Mouse (Mus musculus) heart, adult 18-20 months (tissue): ENCODE data around the gene Cdkal1. TPM values are rescaled to one million over a fixed set of nuclear protein-coding genes. Genes with fewer than 3 reads are reported as not detected.
A peak's percentile ranks its signal among the peaks of the same experiment; 100 is the strongest.

Experiments
- DNase-seq, 2 experiments: peaks; one replicate each; pipeline ENCODE4 v3.0.0; 2021 to 2022; ENCODE audit warnings: mixed read lengths in 1 of 2
- total RNA-seq, 2 experiments: library from RNA; stranded (reverse); gene quantifications; 2 replicates each; pipeline ENCODE4 v1.2.3; 2021

Cdkal1 gene
- total RNA-seq, 2 experiments from 2014 or later, result 25.8 to 32.5 TPM

GRCm38 (mm10) chr13:29179260-29179659 lies 676.2 kb downstream of the Cdkal1 start:
- DNase-seq, result no peak

- DNase-seq, result peak; percentile 60 to 68
Measured at GRCm38 (mm10) chr13:29177889-29178486, 677.5 kb downstream of the Cdkal1 start.

- no peak for DNase-seq
Measured at GRCm38 (mm10) chr13:29169356-29169755, 686.1 kb downstream of the Cdkal1 start.

- DNase-seq, result no peak
Measured at GRCm38 (mm10) chr13:29164845-29165524, 690.5 kb downstream of the Cdkal1 start.

- no peak for DNase-seq
Measured at GRCm38 (mm10) chr13:29162867-29163514, 692.5 kb downstream of the Cdkal1 start.

GRCm38 (mm10) chr13:29162444-29162843 lies 693.0 kb downstream of the Cdkal1 start:
- DNase-seq, result peak in 1 of 2 experiments; percentile 12

GRCm38 (mm10) chr13:29161436-29161835 lies 694.0 kb downstream of the Cdkal1 start:
- DNase-seq, result no peak

- DNase-seq, result no peak
Measured at GRCm38 (mm10) chr13:29156703-29157102, 698.8 kb downstream of the Cdkal1 start.

GRCm38 (mm10) chr13:29155297-29155696 lies 700.2 kb downstream of the Cdkal1 start:
- DNase-seq, result no peak

- DNase-seq, result no peak
Measured at GRCm38 (mm10) chr13:29150120-29150519, 705.4 kb downstream of the Cdkal1 start.

- peak in 1 of 2 experiments; percentile 13 for DNase-seq
Measured at GRCm38 (mm10) chr13:29149404-29149803, 706.1 kb downstream of the Cdkal1 start.

GRCm38 (mm10) chr13:29148616-29149015 lies 706.9 kb downstream of the Cdkal1 start:
- no peak for DNase-seq

Other genes with a start within 250 kb of the Cdkal1 start
- gene E2f3, start 130.4 kb upstream of the Cdkal1 start, total RNA-seq, result 1 to 10 TPM; 5.5 to 7.2 TPM